Mouse (Mus musculus): Measurements from ENCODE around the gene Dnaaf2.

GRCm38 (mm10) chr12:69241405-69241770 lies 43.2 kb upstream of the Dnaaf2 start:
- no peak for TF ChIP-seq CTCF (IDR thresholded peaks at IDR 0.05; ENCODE audit: borderline replicate concordance, insufficient read depth, low read length)
- TF ChIP-seq POLR2A (IDR thresholded peaks at IDR 0.05; ENCODE audit: low read depth, low read length) = no peak

All from embryonic fibroblast, embryonic 13.5 days (primary cell).